Mouse (Mus musculus): ENCODE results near the gene Hist1h2bp. TPM values are rescaled to one million over a fixed set of nuclear protein-coding genes. Genes with fewer than 3 reads are reported as not detected.
"Not testable (repeated sequence)": the region's sequence is repeated elsewhere in the genome, so short reads cannot be mapped to it uniquely, and the experiment has no call there.

The Hist1h2bp gene
- total RNA-seq (2014; rRNA removed) (41.9 and 77.2 TPM in 2 replicates), polyA plus RNA-seq (2015; fragmentation: Nextera tagmentation; extraction: Ambion mirVana) (0.48 and 0.76 TPM in 2 replicates)

GRCm38 (mm10) chr13:21786899-21787629 lies at the start of gene Hist1h2bp, which contains the start of gene Hist1h2an:
Gene Hist1h2bp, plus strand, starts transcription at chr13:21787461.
Gene Hist1h2an, minus strand, starts transcription at chr13:21787218.
- ATAC-seq (ENCODE audit: low FRiP score) (peak; percentile 94), DNase-seq (ENCODE audit: low spot score) (peak; percentile 100)
- not testable (repeated sequence) for H3K9me3 ChIP-seq (ENCODE audit: low read length); H3K36me3 ChIP-seq (ENCODE audit: insufficient read depth, low read length); H3K27ac ChIP-seq (ENCODE audit: low read depth, low read length); H3K9ac ChIP-seq (replicated peaks; ENCODE audit: low read length, poor library complexity, severe bottlenecking); H3K27me3 ChIP-seq (ENCODE audit: insufficient read depth, low read length); H3K4me1 ChIP-seq (ENCODE audit: insufficient read depth, low read length)
- H3K4me2 ChIP-seq (ENCODE audit: low read depth, low read length, poor library complexity, severe bottlenecking), result peak within 1 kb of the TSS; percentile 52
- peak within 1 kb of the TSS; percentile 36 for H3K4me3 ChIP-seq (ENCODE audit: low read depth, low read length)
- 1% methylated on average over 33 of the region's 63 CpGs for WGBS

GRCm38 (mm10) chr13:21745006-21745405 lies 42.3 kb upstream of the Hist1h2bp start:
- no peak overlapping the region for H3K4me3 ChIP-seq (ENCODE audit: low read depth, low read length)
- no peak overlapping the region for H3K4me2 ChIP-seq (ENCODE audit: low read depth, low read length, poor library complexity, severe bottlenecking)
- WGBS, result 88% methylated on average over 1 of the region's 1 CpGs
- no peak overlapping the region for H3K27ac ChIP-seq (ENCODE audit: low read depth, low read length)
- no peaks in the 10 kb centered on the region for H3K36me3 ChIP-seq (ENCODE audit: insufficient read depth, low read length)
- no peaks in the 10 kb centered on the region for H3K9me3 ChIP-seq (ENCODE audit: low read length)
- no peaks in the 10 kb centered on the region for H3K27me3 ChIP-seq (ENCODE audit: insufficient read depth, low read length)
- H3K4me1 ChIP-seq (ENCODE audit: insufficient read depth, low read length), result no peaks in the 10 kb centered on the region
- no peak for TF ChIP-seq CTCF (IDR thresholded peaks at IDR 0.05)
- no peak for DNase-seq (ENCODE audit: low spot score)
- no peak overlapping the region for H3K9ac ChIP-seq (replicated peaks; ENCODE audit: low read length, poor library complexity, severe bottlenecking)
- no peak for ATAC-seq (ENCODE audit: low FRiP score)

DNA sequence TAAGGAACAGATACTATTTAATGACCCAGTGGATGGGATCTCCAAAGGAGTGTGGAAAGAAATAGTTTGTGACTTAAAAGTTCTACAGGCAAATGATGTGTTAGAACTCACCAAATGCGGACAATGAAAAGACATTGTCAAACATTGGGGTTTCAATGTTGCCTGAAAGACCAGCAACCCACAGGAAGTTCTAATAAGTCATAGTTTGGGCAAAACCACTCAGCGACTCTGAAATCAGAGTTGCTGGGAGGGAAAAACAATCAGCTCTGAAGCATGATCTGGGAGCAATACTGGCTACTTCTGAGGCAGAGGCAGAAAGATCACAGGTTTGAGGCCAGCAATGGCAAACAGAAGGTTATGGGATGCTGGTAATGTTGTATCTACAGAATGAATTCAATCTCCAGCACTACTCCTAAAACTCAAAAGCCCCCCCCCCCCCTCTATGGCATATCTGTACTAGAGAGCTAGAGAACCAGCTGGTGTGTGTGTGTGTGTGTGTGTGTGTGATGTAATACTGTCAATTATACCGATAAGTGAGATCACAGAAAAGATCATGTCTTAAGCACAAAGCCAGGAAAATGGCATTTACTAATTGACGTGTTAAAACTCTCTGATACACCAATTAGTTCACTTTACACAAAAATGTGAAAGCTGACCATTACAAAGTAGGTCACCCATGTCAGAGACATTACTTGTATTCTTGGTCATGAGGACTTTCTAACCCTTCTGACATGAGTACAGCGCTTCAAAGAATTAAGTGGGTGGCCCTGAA lies 37.7 kb upstream of the Hist1h2bp start:
- 6% methylated on average over 5 of the region's 5 CpGs for WGBS
- Histone ChIP-seq H3K4me1 (ENCODE audit: insufficient read depth, low read length) (no peaks in the 10 kb centered on the region), H3K9me3 (ENCODE audit: low read length) (no peaks in the 10 kb centered on the region), H3K9ac (replicated peaks; ENCODE audit: low read length, poor library complexity, severe bottlenecking) (peak overlapping the region; percentile 59), H3K27me3 (ENCODE audit: insufficient read depth, low read length) (no peaks in the 10 kb centered on the region), H3K4me2 (ENCODE audit: low read depth, low read length, poor library complexity, severe bottlenecking) (peak overlapping the region; percentile 58), H3K36me3 (ENCODE audit: insufficient read depth, low read length) (no peaks in the 10 kb centered on the region), H3K4me3 (ENCODE audit: low read depth, low read length) (peak overlapping the region; percentile 44), H3K27ac (ENCODE audit: low read depth, low read length) (peak overlapping the region; percentile 48; the same call in 1 of the 2 replicates)
- DNase-seq (ENCODE audit: low spot score), result peak; percentile 39
- no peak for ATAC-seq (ENCODE audit: low FRiP score)
- TF ChIP-seq CTCF (IDR thresholded peaks at IDR 0.05), result no peak

DNA sequence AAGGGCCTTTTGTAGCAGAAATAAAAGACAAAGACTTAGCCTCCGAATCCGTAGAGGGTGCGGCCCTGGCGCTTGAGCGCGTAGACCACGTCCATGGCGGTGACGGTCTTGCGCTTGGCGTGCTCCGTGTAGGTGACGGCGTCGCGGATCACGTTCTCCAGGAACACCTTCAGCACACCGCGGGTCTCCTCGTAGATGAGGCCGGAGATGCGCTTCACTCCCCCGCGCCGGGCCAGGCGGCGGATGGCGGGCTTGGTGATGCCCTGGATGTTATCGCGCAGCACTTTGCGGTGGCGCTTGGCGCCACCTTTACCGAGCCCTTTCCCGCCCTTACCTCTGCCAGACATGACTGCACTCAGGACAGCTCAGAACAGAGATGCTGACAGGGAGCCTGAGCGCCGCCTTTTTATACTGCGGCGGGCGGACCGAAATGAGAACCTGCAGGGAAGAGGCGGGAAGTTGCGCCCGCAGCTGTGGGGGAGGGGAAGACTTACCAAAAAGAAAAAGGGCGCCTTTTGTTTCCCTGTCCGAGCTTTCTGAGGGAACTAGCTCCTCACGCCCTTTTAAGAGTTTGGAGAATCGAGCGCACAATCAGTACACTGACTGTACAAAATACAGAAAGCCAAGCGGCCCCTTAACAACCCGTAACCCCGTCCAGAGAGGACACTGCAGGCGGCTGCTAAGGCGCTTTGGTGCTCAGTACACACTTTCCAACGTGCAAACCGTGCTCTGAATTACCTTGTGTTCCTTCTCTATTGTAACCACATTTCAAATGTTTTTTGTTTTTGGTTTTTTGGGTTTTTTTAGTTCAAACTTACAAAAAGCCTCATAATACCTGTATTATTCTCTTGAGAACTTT lies 36.9 kb upstream of the Hist1h2bp start, which contains the start of gene Hist1h4k:
TSS of gene Hist1h4k (minus strand) at position 347 of the 859 bp plus-strand sequence.
- H3K9me3 ChIP-seq (ENCODE audit: low read length); H3K36me3 ChIP-seq (ENCODE audit: insufficient read depth, low read length); H3K4me1 ChIP-seq (ENCODE audit: insufficient read depth, low read length); H3K27me3 ChIP-seq (ENCODE audit: insufficient read depth, low read length): not testable (repeated sequence)
- H3K9ac ChIP-seq (replicated peaks; ENCODE audit: low read length, poor library complexity, severe bottlenecking), result peak within 1 kb of the TSS; percentile 59
- H3K4me2 ChIP-seq (ENCODE audit: low read depth, low read length, poor library complexity, severe bottlenecking), result peak within 1 kb of the TSS; percentile 58
- H3K27ac ChIP-seq (ENCODE audit: low read depth, low read length), result peak within 1 kb of the TSS; percentile 48; the same call in 1 of the 2 replicates
- peak; percentile 91 for DNase-seq (ENCODE audit: low spot score)
- H3K4me3 ChIP-seq (ENCODE audit: low read depth, low read length), result peak within 1 kb of the TSS; percentile 44
- ATAC-seq (ENCODE audit: low FRiP score), result peak; percentile 79
- under 1% methylated on average over 44 of the region's 56 CpGs for WGBS

GRCm38 (mm10) chr13:21751417-21751816 lies 35.8 kb upstream of the Hist1h2bp start:
- Histone ChIP-seq H3K9ac (replicated peaks; ENCODE audit: low read length, poor library complexity, severe bottlenecking) (no peak overlapping the region), H3K36me3 (ENCODE audit: insufficient read depth, low read length) (no peaks in the 10 kb centered on the region)
- no peak for TF ChIP-seq CTCF (IDR thresholded peaks at IDR 0.05)

More at GRCm38 (mm10) chr13:21751417-21751816, 35.8 kb upstream of the Hist1h2bp start:
- no peak overlapping the region for H3K4me2 ChIP-seq (ENCODE audit: low read depth, low read length, poor library complexity, severe bottlenecking)
- H3K27me3 ChIP-seq (ENCODE audit: insufficient read depth, low read length), result no peaks in the 10 kb centered on the region
- DNase-seq (ENCODE audit: low spot score) (no peak), ATAC-seq (ENCODE audit: low FRiP score) (no peak)
- H3K4me3 ChIP-seq (ENCODE audit: low read depth, low read length), result no peak overlapping the region
- no peaks in the 10 kb centered on the region for H3K9me3 ChIP-seq (ENCODE audit: low read length)
- no peak overlapping the region for H3K27ac ChIP-seq (ENCODE audit: low read depth, low read length)
- H3K4me1 ChIP-seq (ENCODE audit: insufficient read depth, low read length), result no peaks in the 10 kb centered on the region
